Mouse (Mus musculus) liver, embryonic 12.5 days (tissue): ENCODE results near the gene 2310061I04Rik. TPM values are rescaled to one million over a fixed set of nuclear protein-coding genes. Genes with fewer than 3 reads are reported as not detected.

Experiments
- ATAC-seq: fragments of 200-750 bp; cut with Nextera tagmentation; 2 replicates; pipeline ENCODE4 v1.8.0; 2017; ENCODE audit warnings: moderate number of reproducible peaks, mild to moderate bottlenecking, moderate library complexity
- H3K27ac ChIP-seq: fragments of 300-500 bp; sonication (generic); 2 replicates; pipeline ENCODE4 v1.5.1; 2016; ENCODE audit warnings: mild to moderate bottlenecking
- H3K27me3 ChIP-seq: fragments of 300-500 bp; sonication (generic); replicated peaks from 2 replicates; pipeline ENCODE4 v1.6.1; 2016; ENCODE audit warnings: mild to moderate bottlenecking, moderate library complexity
- H3K36me3 ChIP-seq: fragments of 300-500 bp; sonication (generic); 2 replicates; pipeline ENCODE4 v1.6.1; 2016; ENCODE audit warnings: mild to moderate bottlenecking, moderate library complexity
- H3K4me1 ChIP-seq: fragments of 300-500 bp; sonication (generic); 2 replicates; pipeline ENCODE4 v1.6.1; 2016
- H3K4me2 ChIP-seq: fragments of 300-500 bp; sonication (generic); 2 replicates; pipeline ENCODE4 v1.6.1; 2016; ENCODE audit warnings: mild to moderate bottlenecking, moderate library complexity
- H3K4me3 ChIP-seq: fragments of 300-500 bp; sonication (generic); 2 replicates; pipeline ENCODE4 v1.5.1; 2016; ENCODE audit warnings: mild to moderate bottlenecking, moderate library complexity
- H3K9ac ChIP-seq: fragments of 300-500 bp; sonication (generic); 2 replicates; pipeline ENCODE4 v1.6.1; 2016; ENCODE audit warnings: mild to moderate bottlenecking, moderate library complexity
- H3K9me3 ChIP-seq: fragments of 300-500 bp; sonication (generic); replicated peaks from 2 replicates; pipeline ENCODE4 v1.6.1; 2016; ENCODE audit warnings: mild to moderate bottlenecking, moderate library complexity
- WGBS: fragments of 180-500 bp; shearing (Covaris S2); methylation state at CpG from one replicate; pipeline ENCODE4 v1.1.7; 2016; ENCODE audit not compliant: insufficient replicate concordance; 5-methylcytosine and 5-hydroxymethylcytosine counted together
- polyA plus RNA-seq: library from polyadenylated mRNA; unstranded; fragments of >200 nt; fragmentation: Nextera tagmentation; extraction: Ambion mirVana; gene quantifications from 2 replicates; pipeline ENCODE4 v1.2.1, GENCODE M21; 2016

2310061I04Rik gene
- polyA plus RNA-seq, 1 experiment from 2014 or later = 20.2 TPM

DNA sequence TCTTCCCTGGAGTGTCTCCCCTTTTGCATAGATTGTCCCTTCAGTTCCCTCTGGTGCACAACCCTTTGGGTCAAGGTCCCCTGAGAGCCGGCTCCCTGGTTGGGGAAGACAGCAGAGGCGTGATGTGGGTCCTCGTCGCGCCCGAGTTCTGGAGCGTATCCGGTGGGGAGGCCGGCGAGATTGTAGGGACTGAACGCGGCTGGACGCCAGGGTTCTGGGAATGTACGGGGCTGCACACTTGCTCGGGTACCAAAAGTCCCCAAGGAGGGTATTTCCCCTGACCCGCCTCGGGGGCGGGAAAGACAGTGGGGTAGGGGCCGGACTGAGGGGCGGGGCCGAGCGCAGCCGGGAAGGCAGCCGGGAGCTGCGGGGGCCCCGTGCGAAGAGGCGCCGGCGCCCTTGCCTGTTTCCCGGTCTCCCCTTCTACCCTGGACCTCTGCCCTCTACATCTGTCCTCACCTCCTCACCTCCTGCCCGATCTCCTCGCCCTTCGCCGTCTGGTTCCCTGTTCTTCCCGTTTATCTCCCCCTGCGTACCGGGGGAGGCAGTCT lies 30.9 kb downstream of the 2310061I04Rik start:
- peaks cover 81% of the 10 kb centered on the region for H3K4me1 ChIP-seq
- peaks cover 4% of the 10 kb centered on the region; the same call in 1 of the 2 replicates for H3K9me3 ChIP-seq
- H3K4me2 ChIP-seq = peak overlapping the region; percentile 91
- H3K4me3 ChIP-seq = peak overlapping the region; percentile 61
- no peak for ATAC-seq
- peak overlapping the region; percentile 78 for H3K27ac ChIP-seq
- peaks cover 70% of the 10 kb centered on the region for H3K27me3 ChIP-seq
- H3K9ac ChIP-seq = peak overlapping the region; percentile 66
- H3K36me3 ChIP-seq = peaks cover 4% of the 10 kb centered on the region
- under 1% methylated on average over 38 of the region's 38 CpGs for WGBS

DNA sequence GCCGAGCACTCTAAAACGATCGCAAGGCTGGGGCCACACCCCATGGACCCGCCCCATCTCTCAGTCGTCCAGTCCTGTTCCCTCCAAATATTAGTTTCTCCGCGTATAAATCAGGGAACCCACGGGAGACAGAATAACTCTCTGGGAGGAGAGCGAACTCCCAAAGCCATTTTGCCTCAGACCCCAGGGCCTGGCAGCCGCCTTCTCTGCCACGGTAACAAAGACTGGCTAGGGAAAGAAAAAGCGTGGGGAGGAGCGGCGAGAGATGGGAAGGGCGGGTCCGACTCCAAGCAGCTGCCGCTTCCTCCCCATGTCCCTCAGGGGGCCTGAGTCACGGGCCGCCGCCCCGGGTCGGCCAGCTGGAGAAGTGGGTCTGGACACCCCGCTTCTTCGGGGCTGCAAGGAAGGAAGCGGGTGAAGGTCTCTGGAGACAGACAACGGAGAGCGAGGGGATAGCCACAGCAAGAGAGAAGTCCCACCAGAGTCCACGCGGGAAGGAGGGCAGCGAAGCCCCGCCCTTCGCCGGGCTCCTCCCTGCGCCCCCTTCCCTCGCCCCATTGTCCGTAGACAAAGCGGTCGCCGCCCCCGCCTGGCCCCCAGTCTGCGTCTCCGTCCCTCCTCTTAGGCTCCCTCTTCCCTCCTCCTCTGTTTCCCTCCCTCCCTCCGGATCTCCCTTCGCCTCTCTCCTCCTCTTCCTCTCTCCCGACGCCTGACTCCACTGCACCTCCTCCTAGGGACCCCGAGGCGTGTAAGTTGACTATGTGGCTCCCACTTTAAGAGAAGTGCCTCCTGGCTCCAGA lies 31.6 kb downstream of the 2310061I04Rik start, which contains the start of gene Ppp1r18:
Gene Ppp1r18 (plus strand): TSS at position 113 of the 800 bp plus-strand sequence.
- peak within 1 kb of the TSS; percentile 61 for H3K4me3 ChIP-seq
- no peak for ATAC-seq
- H3K4me2 ChIP-seq = peak within 1 kb of the TSS; percentile 91
- peak within 1 kb of the TSS; percentile 78 for H3K27ac ChIP-seq
- H3K9ac ChIP-seq = peak within 1 kb of the TSS; percentile 66
- peaks cover 70% of the 10 kb centered on the region for H3K27me3 ChIP-seq
- WGBS = under 1% methylated on average over 48 of the region's 48 CpGs
- H3K4me1 ChIP-seq = peaks cover 79% of the 10 kb centered on the region
- no peaks in the 10 kb centered on the region; the same call in 1 of the 2 replicates for H3K36me3 ChIP-seq
- H3K9me3 ChIP-seq = no peaks in the 10 kb centered on the region

DNA sequence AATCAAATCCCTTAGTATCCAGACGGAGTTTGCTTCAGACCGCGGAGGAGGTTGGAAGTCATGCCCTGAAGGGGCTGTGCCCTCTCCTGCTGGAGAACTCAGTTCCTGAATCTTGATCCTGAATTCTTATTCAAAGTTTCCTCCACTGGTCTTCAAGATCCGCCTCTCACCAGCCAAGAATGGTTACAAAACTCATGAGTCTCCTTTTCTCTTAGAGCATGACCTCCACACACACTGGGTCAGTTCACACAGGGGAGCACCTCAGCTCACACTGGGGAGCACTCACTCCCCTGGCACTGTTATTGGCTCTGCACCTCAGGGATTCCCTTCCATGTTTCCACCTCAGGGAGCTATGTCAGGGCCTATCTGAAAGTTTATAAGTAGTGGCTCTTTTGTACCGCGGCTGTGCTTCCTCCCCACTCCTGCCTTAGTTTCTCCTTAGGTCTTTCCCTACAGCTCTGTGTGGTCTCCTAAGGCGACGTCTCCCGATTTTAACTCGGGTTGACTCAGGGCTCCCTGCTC lies 32.3 kb downstream of the 2310061I04Rik start:
- Histone ChIP-seq H3K9ac (peak overlapping the region; percentile 66; the same call in 1 of the 2 replicates), H3K27ac (peak overlapping the region; percentile 78; the same call in 1 of the 2 replicates), H3K4me2 (peak overlapping the region; percentile 91), H3K27me3 (peaks cover 70% of the 10 kb centered on the region), H3K4me1 (peaks cover 79% of the 10 kb centered on the region), H3K4me3 (peak overlapping the region; percentile 61), H3K36me3 (no peaks in the 10 kb centered on the region; the same call in 1 of the 2 replicates), H3K9me3 (no peaks in the 10 kb centered on the region)
- 36% methylated on average over 10 of the region's 10 CpGs for WGBS
- no peak for ATAC-seq

DNA sequence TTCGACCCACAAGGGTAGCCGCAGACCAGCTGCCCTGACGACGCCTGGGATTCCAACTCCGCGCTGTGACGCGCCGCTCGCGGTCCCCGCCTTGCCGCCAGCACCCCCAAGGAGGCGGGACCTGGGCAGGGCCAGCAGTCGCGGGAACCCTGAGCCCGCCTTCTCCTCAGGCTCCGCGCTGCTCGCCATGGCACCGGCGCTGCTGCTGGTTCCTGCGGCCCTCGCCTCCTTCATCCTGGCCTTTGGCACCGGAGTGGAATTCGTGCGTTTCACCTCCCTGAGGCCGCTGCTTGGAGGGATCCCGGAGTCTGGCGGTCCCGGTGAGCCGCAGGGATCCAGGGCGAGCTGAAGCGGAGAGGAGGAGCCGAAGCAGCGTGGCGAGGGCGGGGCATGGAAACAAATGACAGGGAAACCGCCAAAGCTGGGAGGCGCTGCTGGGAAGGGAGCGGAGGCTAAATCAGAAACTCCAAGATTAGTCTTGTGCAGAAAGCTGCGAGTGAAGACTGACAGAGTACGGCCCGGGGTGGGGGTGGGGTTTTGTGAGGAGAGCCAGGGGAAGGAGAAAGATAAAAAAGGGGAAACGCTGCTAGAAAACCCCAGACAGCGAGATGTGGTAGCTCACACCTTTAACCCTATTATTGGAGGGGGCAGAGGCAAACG lies 35.9 kb downstream of the 2310061I04Rik start, which contains the start of gene Nrm:
Gene Nrm (plus strand): TSS at position 121 of the 660 bp plus-strand sequence.
- Histone ChIP-seq H3K36me3 (peaks cover 27% of the 10 kb centered on the region), H3K9ac (peak within 1 kb of the TSS; percentile 76), H3K4me3 (peak within 1 kb of the TSS; percentile 73), H3K4me2 (peak within 1 kb of the TSS; percentile 85), H3K27me3 (peaks cover 36% of the 10 kb centered on the region), H3K27ac (peak within 1 kb of the TSS; percentile 80), H3K9me3 (no peaks in the 10 kb centered on the region), H3K4me1 (peaks cover 44% of the 10 kb centered on the region)
- WGBS = under 1% methylated on average over 47 of the region's 47 CpGs
- ATAC-seq = peak; percentile 95

DNA sequence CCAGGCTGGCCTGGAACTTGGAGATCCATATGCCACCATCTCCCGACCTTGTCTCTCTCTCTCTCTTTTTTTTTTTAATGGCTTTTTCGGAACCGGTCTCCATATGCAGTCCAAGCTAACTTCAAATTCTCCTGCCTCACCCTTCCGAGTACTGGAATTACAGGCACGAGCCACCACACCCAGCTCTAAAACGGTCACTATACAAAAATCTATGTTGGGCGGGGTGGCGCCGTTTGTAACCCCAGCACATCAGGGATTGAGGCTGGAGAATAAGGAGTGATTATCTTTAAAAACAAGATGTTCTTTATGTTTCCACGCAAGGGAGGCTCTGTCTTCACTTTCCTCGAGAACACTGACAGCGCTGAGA lies 36.4 kb downstream of the 2310061I04Rik start:
- Histone ChIP-seq H3K9ac (peak overlapping the region; percentile 76), H3K4me3 (peak overlapping the region; percentile 73), H3K4me2 (peak overlapping the region; percentile 85), H3K27ac (peak overlapping the region; percentile 80), H3K36me3 (peaks cover 29% of the 10 kb centered on the region), H3K4me1 (peaks cover 39% of the 10 kb centered on the region), H3K27me3 (peaks cover 31% of the 10 kb centered on the region), H3K9me3 (no peaks in the 10 kb centered on the region)
- peak; percentile 50 for ATAC-seq
- WGBS = 5% methylated on average over 12 of the region's 12 CpGs

DNA sequence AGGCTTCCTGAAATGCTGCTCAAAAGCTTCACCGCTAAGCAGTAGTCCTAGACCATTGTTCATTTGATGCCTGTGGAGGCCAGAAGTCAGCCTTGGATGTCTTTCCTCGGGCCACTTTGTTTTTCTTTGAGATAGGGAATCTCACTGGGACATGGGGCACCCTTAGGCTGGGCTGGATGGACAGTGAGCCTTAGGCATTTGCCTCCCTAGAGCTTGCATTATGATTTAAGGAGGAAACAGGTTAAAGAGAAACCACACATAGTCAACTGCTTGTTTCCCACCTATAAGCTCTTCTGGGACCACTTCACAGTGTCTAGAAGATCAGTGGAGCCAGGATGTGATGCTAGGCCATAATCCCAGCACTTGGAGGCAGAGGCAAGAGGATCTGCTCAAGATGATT lies 37.4 kb downstream of the 2310061I04Rik start:
- Histone ChIP-seq H3K27ac (no peak overlapping the region), H3K9ac (no peak overlapping the region), H3K9me3 (no peaks in the 10 kb centered on the region), H3K27me3 (peaks cover 21% of the 10 kb centered on the region), H3K36me3 (peaks cover 38% of the 10 kb centered on the region), H3K4me2 (no peak overlapping the region), H3K4me3 (no peak overlapping the region), H3K4me1 (peaks cover 29% of the 10 kb centered on the region)
- ATAC-seq = no peak
- WGBS = 63% methylated on average over 2 of the region's 2 CpGs

DNA sequence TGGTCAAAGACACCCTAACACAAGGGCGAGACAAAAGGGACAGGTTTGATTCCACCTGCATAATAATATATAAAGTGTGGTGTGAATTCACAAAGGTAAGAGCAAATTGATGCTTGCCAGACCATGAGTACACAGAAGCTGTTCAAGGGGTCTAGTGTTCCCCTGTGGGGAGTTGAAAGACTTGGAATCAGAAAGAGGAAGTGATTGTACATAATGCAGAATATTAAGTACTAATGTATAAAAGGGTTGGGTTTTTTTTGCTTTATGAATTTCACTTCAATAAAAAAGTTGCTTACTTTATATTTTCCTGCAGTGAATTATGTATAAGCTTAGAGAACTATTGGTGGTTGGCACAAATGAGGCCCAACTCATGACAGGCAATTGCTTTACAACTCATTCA lies 37.9 kb downstream of the 2310061I04Rik start:
- Histone ChIP-seq H3K36me3 (peaks cover 42% of the 10 kb centered on the region), H3K27ac (no peak overlapping the region), H3K4me3 (no peak overlapping the region), H3K4me2 (no peak overlapping the region), H3K9me3 (no peaks in the 10 kb centered on the region), H3K4me1 (peaks cover 24% of the 10 kb centered on the region), H3K9ac (no peak overlapping the region), H3K27me3 (peaks cover 17% of the 10 kb centered on the region)
- no peak for ATAC-seq
- WGBS = 85% methylated on average over 1 of the region's 1 CpGs

DNA sequence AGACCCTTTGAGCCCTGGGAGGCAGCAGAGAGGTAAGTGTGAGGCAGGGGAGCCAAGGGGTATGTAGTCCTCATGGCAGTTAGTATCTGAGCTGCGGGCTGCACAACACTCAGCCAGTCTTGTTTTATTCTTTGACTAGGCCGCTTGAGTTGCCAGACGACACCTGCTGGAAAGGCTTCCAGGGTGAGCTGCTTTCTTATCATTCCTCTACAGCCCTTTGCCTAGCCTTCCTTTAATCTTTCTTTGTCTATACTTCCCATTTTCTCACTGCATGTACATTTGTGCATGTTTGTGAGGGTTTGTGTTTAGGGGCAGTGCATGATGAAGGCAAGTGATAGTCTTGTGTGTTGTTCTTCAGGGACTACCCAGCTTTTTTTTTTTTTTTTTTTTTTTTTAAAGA lies 46.3 kb downstream of the 2310061I04Rik start:
- no peaks in the 10 kb centered on the region for H3K27me3 ChIP-seq
- no peak overlapping the region for H3K4me3 ChIP-seq
- H3K9ac ChIP-seq = peak overlapping the region; percentile 56
- peaks cover 33% of the 10 kb centered on the region for H3K4me1 ChIP-seq
- WGBS = 17% methylated on average over 3 of the region's 3 CpGs
- ATAC-seq = peak; percentile 78
- H3K9me3 ChIP-seq = no peaks in the 10 kb centered on the region
- peak overlapping the region; percentile 20; the same call in 1 of the 2 replicates for H3K4me2 ChIP-seq
- H3K27ac ChIP-seq = peak overlapping the region; percentile 88
- peaks cover 98% of the 10 kb centered on the region for H3K36me3 ChIP-seq

DNA sequence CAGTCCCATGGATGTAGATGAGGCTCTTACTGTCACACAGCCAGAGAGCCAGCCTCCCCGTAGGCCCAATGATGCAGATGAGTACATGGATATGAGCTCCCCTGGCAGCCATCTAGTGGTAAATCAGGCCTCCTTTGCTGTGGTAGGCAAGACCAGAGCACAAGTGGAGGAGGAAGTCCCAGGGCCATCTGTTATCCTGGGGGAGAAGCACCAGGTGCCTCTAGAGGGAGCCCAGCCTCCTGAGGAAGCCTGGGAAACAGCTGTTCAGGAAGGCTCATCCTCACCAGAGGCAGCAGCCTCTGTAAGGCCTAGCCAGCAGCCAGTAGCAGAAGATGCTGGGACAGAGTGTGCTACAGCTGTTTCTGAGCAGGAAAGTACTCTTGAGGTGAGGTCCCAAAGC lies 49.1 kb downstream of the 2310061I04Rik start:
- no peak for ATAC-seq
- no peak overlapping the region for H3K9ac ChIP-seq
- no peaks in the 10 kb centered on the region for H3K9me3 ChIP-seq
- H3K4me1 ChIP-seq = peaks cover 35% of the 10 kb centered on the region
- no peaks in the 10 kb centered on the region for H3K27me3 ChIP-seq
- H3K27ac ChIP-seq = no peak overlapping the region
- H3K4me2 ChIP-seq = no peak overlapping the region
- H3K4me3 ChIP-seq = no peak overlapping the region
- peaks cover 94% of the 10 kb centered on the region for H3K36me3 ChIP-seq
- 74% methylated on average over 1 of the region's 1 CpGs for WGBS

DNA sequence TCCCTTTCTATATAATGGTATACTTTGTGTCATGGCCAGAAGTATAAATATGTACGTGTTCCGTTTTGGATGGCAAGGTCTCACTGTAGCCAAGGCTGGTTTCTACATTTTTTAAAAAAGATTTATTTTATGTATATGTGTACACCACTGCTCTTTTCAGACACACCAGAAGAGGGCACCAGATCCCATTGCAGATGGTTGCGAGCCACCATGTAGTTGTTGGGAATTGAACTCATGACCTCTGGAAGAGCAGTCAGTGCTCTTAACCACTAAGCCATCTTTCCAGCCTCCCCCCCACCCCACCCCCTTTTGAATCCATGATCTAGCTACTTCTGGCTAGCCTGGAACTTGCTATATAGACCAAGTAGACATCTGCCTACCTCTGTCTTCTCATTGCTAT lies 53.7 kb downstream of the 2310061I04Rik start:
- Histone ChIP-seq H3K36me3 (peaks cover 48% of the 10 kb centered on the region), H3K4me2 (no peak overlapping the region), H3K27me3 (no peaks in the 10 kb centered on the region), H3K9ac (no peak overlapping the region), H3K27ac (no peak overlapping the region), H3K4me1 (peaks cover 43% of the 10 kb centered on the region), H3K9me3 (no peaks in the 10 kb centered on the region), H3K4me3 (no peak overlapping the region)
- WGBS = 82% methylated on average over 3 of the region's 3 CpGs
- ATAC-seq = no peak
